Mouse (Mus musculus) embryonic facial prominence, embryonic 10.5 days (tissue): ENCODE data around the gene Npff. TPM values are rescaled to one million over a fixed set of nuclear protein-coding genes. Genes with fewer than 3 reads are reported as not detected.

Experiments
- DNase-seq: peaks from one replicate; pipeline ENCODE4 v3.0.0-alpha.2; 2017; ENCODE audit warnings: low spot score
- H3K27ac ChIP-seq: fragments of 300-500 bp; sonication (generic); replicated peaks from 2 replicates; pipeline ENCODE4 v1.5.1; 2016; ENCODE audit warnings: mild to moderate bottlenecking
- H3K27me3 ChIP-seq: fragments of 300-500 bp; sonication (generic); replicated peaks from 2 replicates; pipeline ENCODE4 v1.6.1; 2016; ENCODE audit warnings: low read depth, mild to moderate bottlenecking; ENCODE audit not compliant: poor library complexity, severe bottlenecking
- H3K36me3 ChIP-seq: fragments of 300-500 bp; sonication (generic); replicated peaks from 2 replicates; pipeline ENCODE4 v1.6.1; 2016; ENCODE audit warnings: mild to moderate bottlenecking, moderate library complexity
- H3K4me1 ChIP-seq: fragments of 300-500 bp; sonication (generic); 2 replicates; pipeline ENCODE4 v1.6.1; 2016
- H3K4me3 ChIP-seq: fragments of 300-500 bp; sonication (generic); 2 replicates; pipeline ENCODE4 v1.5.1; 2016; ENCODE audit warnings: mild to moderate bottlenecking, moderate library complexity
- H3K9me3 ChIP-seq: fragments of 300-500 bp; sonication (generic); 2 replicates; pipeline ENCODE4 v1.6.1; 2016; ENCODE audit warnings: mild to moderate bottlenecking
- WGBS: fragments of 180-500 bp; shearing (Covaris S2); methylation state at CpG from one replicate; pipeline ENCODE4 v1.1.7; 2016; 5-methylcytosine and 5-hydroxymethylcytosine counted together
- polyA plus RNA-seq: library from polyadenylated mRNA; unstranded; fragments of >200 nt; fragmentation: Nextera tagmentation; extraction: Ambion mirVana; gene quantifications from 2 replicates; pipeline ENCODE4 v1.2.1, GENCODE M21; 2016

Npff gene
- 1.8 and 2.8 TPM in 2 replicates for polyA plus RNA-seq

DNA sequence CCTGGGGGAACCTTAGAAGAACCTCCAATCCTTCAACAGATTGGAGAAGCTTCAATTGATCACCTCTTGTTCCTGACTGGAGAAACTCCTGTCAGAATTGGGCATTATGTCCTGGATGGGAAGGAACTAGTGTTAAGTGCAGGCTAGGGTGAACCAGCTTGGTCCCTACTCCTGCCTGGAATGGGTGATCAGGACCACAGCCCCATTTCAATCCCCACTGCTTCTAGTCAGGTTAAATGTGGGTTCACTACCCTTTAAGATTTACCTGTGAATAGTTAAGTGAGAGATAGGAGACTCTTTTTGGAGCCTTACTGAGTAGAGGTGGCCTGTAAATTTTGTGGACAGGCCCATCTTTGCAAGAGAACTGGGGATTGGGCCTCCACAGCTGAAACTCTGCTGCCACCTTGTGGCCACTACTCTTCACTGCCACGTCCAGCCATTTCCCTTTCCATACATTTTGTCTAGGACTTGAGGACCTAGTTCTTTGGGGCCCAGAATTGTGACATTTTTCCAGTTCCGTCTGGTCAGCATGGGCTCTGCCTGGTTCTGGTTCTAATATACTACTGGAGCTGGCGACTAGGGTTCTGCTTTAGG is at the start of gene Npff:
Npff (minus strand) TSS at position 51 of the 594 bp plus-strand sequence.
- H3K4me3 ChIP-seq = no peak within 1 kb of the TSS
- WGBS = 7% methylated on average over 3 of the region's 3 CpGs
- peaks cover 6% of the 10 kb centered on the region for H3K4me1 ChIP-seq
- H3K27me3 ChIP-seq = no peaks in the 10 kb centered on the region
- no peak within 1 kb of the TSS for H3K27ac ChIP-seq
- no peaks in the 10 kb centered on the region for H3K9me3 ChIP-seq
- DNase-seq = peak; percentile 83
- peaks cover 81% of the 10 kb centered on the region for H3K36me3 ChIP-seq

DNA sequence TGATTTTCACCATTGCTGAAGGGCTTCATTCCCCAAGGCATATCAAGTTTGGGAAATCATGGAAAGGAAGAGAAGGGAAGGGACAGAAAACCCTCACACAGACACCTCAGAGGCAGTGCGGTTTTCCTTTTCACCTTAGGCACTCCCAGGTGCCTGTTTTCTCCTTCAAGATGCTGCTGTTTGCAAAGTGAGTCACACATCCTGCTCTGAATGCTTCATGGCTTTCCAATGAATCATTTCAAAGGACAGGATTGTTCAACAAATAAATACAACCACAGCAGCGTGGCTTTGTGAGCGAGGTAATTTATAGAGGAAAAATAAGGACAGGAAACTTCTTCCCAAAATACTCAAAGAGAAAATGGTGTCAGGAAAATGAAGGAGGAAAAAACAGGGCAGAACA is 47.3 kb upstream of the Npff start:
- 84% methylated on average over 3 of the region's 3 CpGs for WGBS
- Histone ChIP-seq H3K9me3 (no peaks in the 10 kb centered on the region), H3K36me3 (no peaks in the 10 kb centered on the region; the same call in 1 of the 2 replicates), H3K4me1 (peaks cover 3% of the 10 kb centered on the region; the same call in 1 of the 2 replicates), H3K27ac (no peak overlapping the region), H3K4me3 (no peak overlapping the region), H3K27me3 (no peaks in the 10 kb centered on the region)
- DNase-seq = no peak

DNA sequence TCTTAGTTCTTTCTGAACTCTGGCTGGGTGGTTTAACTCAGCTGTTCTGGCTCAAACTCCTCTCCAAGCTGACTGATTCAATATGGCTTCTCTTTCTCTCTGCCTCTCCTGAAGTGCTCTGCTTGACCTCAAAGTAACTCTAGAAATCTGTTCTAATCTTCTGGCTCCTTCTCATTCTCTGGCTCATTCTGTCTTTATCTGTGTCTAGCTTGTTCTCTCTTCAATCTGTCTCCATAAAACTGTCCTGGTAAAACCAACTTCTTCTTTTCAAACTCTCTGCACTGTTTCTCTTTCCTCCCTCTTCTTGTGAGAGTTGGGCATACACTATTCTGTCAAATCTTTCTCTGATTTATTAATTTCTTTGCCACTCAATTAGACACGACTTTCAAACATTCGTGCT is 43.1 kb upstream of the Npff start:
- no peak overlapping the region for H3K27ac ChIP-seq
- DNase-seq = no peak
- no peak overlapping the region for H3K4me3 ChIP-seq
- H3K27me3 ChIP-seq = no peaks in the 10 kb centered on the region
- 87% methylated on average over 2 of the region's 2 CpGs for WGBS
- peaks cover 3% of the 10 kb centered on the region; the same call in 1 of the 2 replicates for H3K4me1 ChIP-seq
- peaks cover 5% of the 10 kb centered on the region for H3K36me3 ChIP-seq
- H3K9me3 ChIP-seq = no peaks in the 10 kb centered on the region

DNA sequence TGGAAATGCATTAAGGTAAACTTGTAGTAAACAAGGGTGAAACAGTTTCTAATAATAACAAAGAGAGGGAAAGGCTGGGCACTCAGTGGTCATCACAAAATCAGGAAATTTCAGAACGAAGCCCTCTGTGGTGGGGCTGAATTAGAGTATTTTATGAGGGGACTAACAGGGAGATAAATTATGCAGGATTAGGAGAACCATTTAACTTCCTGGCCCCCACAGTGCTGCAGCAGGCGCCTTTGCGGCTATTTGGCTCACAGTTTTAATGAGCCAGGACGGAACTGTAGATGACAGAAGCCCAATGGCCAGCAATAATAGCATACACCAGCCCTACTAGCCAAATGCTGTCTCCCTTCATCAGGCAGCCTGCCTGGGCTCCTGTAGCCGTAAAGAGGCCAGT is 38.9 kb upstream of the Npff start:
- H3K9me3 ChIP-seq = no peaks in the 10 kb centered on the region
- 87% methylated on average over 5 of the region's 5 CpGs for WGBS
- H3K4me1 ChIP-seq = no peaks in the 10 kb centered on the region
- H3K27ac ChIP-seq = no peak overlapping the region
- H3K4me3 ChIP-seq = no peak overlapping the region
- no peak for DNase-seq
- H3K36me3 ChIP-seq = peaks cover 19% of the 10 kb centered on the region
- H3K27me3 ChIP-seq = no peaks in the 10 kb centered on the region

GRCm38 (mm10) chr15:102563061-102563460 is 38.3 kb upstream of the Npff start:
- no peaks in the 10 kb centered on the region for H3K4me1 ChIP-seq
- no peak overlapping the region for H3K27ac ChIP-seq
- DNase-seq = no peak
- no peak overlapping the region for H3K4me3 ChIP-seq
- 86% methylated on average over 3 of the region's 3 CpGs for WGBS
- H3K36me3 ChIP-seq = peaks cover 19% of the 10 kb centered on the region
- H3K27me3 ChIP-seq = no peaks in the 10 kb centered on the region
- no peaks in the 10 kb centered on the region for H3K9me3 ChIP-seq

- DNase-seq = no peak
- Histone ChIP-seq H3K4me3 (no peak overlapping the region), H3K36me3 (peaks cover 19% of the 10 kb centered on the region), H3K27ac (no peak overlapping the region), H3K4me1 (no peaks in the 10 kb centered on the region), H3K27me3 (no peaks in the 10 kb centered on the region), H3K9me3 (no peaks in the 10 kb centered on the region)
- WGBS = 90% methylated on average over 1 of the region's 1 CpGs
Observed at GRCm38 (mm10) chr15:102562491-102562890, 37.7 kb upstream of the Npff start.

DNA sequence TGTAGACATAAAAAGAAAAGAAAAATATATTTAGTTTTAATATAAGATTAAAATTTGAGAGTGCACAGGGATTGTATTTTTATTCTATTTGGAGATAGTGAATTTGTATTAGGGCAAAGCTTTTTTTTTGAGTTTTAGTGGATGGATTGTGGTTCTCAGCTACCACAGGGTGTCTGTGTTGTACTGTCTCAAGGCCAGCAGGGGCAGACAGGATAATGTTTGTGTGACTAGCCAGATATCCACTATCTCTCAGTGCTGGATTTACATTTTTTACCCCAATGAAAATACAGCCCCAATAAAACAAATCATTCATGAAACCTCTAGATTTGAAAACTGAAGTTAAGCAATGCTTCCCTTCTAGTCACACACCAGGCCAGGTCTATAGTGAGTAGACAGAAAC is 32.8 kb upstream of the Npff start:
- Histone ChIP-seq H3K4me3 (no peak overlapping the region), H3K9me3 (no peaks in the 10 kb centered on the region), H3K36me3 (peaks cover 53% of the 10 kb centered on the region), H3K27ac (no peak overlapping the region), H3K4me1 (no peaks in the 10 kb centered on the region), H3K27me3 (no peaks in the 10 kb centered on the region)
- no peak for DNase-seq

GRCm38 (mm10) chr15:102555581-102555980 is 30.8 kb upstream of the Npff start:
- Histone ChIP-seq H3K4me3 (no peak overlapping the region), H3K36me3 (peaks cover 62% of the 10 kb centered on the region), H3K4me1 (no peaks in the 10 kb centered on the region), H3K27ac (no peak overlapping the region), H3K9me3 (no peaks in the 10 kb centered on the region), H3K27me3 (no peaks in the 10 kb centered on the region)
- WGBS = 95% methylated on average over 1 of the region's 1 CpGs
- no peak for DNase-seq

- Histone ChIP-seq H3K9me3 (no peaks in the 10 kb centered on the region), H3K36me3 (peaks cover 74% of the 10 kb centered on the region), H3K27me3 (no peaks in the 10 kb centered on the region), H3K27ac (no peak overlapping the region), H3K4me3 (no peak overlapping the region), H3K4me1 (no peaks in the 10 kb centered on the region)
- no peak for DNase-seq
- 93% methylated on average over 5 of the region's 5 CpGs for WGBS
Observed at GRCm38 (mm10) chr15:102552599-102552998, 27.9 kb upstream of the Npff start.

DNA sequence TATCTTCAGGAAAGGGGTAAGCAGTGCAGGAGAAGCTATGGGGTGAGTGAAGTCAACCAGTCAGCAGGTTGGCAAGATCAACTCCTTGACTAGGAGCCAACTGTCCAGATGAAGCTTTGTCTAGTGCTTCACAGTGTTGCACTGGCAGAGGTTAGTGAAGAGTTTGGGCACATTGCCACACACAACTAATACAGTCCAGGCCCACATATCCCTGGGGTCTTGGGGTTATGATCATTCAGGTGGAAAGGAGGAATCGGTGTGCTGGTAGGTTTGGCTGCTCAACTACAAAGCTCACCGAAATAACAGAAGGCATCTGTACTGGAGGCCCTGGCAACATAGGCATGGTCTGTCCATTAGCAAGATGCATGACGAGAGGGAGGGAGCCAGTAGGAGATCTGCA is 22.7 kb upstream of the Npff start:
- Histone ChIP-seq H3K36me3 (peaks cover 77% of the 10 kb centered on the region), H3K27ac (no peak overlapping the region), H3K9me3 (no peaks in the 10 kb centered on the region), H3K27me3 (no peaks in the 10 kb centered on the region), H3K4me1 (no peaks in the 10 kb centered on the region), H3K4me3 (no peak overlapping the region)
- no peak for DNase-seq
- WGBS = 94% methylated on average over 3 of the region's 3 CpGs

DNA sequence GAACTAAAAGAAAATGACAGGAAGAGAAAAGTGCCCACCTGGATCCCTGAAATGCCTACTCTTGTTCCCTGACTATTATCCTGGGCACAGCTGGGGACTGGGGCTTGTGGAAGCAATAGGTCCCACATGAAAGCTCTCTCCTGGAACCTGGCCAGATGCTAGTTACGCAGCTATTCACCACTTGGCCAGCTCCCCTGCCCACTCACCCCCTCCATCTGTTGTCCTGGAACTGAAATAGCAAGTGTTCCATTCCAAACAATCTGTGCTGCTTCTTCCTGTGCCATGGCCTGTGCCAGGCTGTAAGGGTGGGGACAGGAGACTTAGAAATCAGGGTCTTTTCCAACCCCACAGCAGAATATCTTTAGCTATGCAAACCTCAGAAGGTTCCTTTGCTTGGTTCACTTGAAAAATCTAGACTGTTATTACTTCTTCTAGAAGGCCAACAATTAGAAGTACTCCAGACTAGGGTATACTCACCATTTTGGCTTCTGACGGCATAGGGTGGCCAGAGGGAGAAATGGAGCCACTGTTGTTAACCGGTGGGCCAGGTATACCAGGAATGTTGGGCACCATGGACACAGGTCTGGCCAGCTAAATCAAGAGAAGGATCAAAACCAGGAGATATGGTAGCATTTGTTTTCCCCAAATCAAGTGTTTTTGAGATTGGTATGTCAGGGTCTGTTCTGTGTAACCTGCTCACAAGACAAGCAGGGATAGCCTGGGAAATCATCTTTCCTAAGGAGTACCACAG is 22.1 kb upstream of the Npff start:
- DNase-seq = no peak
- Histone ChIP-seq H3K9me3 (no peaks in the 10 kb centered on the region), H3K4me1 (no peaks in the 10 kb centered on the region), H3K27me3 (no peaks in the 10 kb centered on the region), H3K27ac (no peak overlapping the region), H3K4me3 (no peak overlapping the region), H3K36me3 (peaks cover 77% of the 10 kb centered on the region)
- WGBS = 92% methylated on average over 3 of the region's 3 CpGs

- 89% methylated on average over 3 of the region's 3 CpGs for WGBS
- Histone ChIP-seq H3K4me3 (no peak overlapping the region), H3K9me3 (no peaks in the 10 kb centered on the region), H3K36me3 (peaks cover 77% of the 10 kb centered on the region), H3K4me1 (no peaks in the 10 kb centered on the region), H3K27me3 (no peaks in the 10 kb centered on the region), H3K27ac (no peak overlapping the region)
- no peak for DNase-seq
Observed at GRCm38 (mm10) chr15:102546246-102546645, 21.5 kb upstream of the Npff start.

DNA sequence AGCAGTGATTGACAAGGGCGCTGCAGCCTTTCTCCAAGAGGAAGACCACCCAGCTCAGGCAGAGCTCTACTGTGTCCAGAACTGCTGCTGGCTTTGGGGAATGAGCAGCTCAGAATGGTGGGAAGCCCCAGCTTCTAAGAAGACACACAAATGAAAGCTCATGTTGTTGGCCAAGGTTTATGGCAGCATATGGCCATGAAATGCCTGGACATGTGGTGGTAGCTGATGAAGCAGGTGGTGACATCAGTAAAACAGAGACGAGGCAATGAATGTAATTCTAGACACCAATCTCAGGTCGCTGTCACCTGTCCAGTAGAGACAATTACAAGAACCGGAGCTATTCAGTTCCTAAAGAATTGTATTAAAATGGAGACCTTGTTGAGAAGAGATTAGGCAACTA is 20.1 kb upstream of the Npff start:
- H3K4me1 ChIP-seq = no peaks in the 10 kb centered on the region
- H3K9me3 ChIP-seq = no peaks in the 10 kb centered on the region
- DNase-seq = no peak
- no peaks in the 10 kb centered on the region for H3K27me3 ChIP-seq
- H3K4me3 ChIP-seq = no peak overlapping the region
- H3K36me3 ChIP-seq = peaks cover 84% of the 10 kb centered on the region
- H3K27ac ChIP-seq = no peak overlapping the region
- 91% methylated on average over 4 of the region's 4 CpGs for WGBS
